Mouse (Mus musculus): ENCODE measurements at regions not wholly inside any gene's neighbourhood (a gene's known extent, or its start where the extent isn't known, plus 50 kb on each side); places are given as distances from the start of the nearest gene placed in this dataset.
A peak's percentile ranks its signal among the peaks of the same experiment; 100 is the strongest.

GRCm38 (mm10) chr11:90855731-90856130 is 167.6 kb upstream of the Tom1l1 start:
- 85% methylated on average over 1 of the region's 1 CpGs for WGBS (ENCODE audit: insufficient replicate concordance)
- Histone ChIP-seq H3K9me3 (replicated peaks; ENCODE audit: control insufficient read depth, low read length) (no peaks in the 10 kb centered on the region), H3K4me3 (ENCODE audit: low read depth, low read length) (no peak overlapping the region), H3K9ac (ENCODE audit: low read depth, low read length) (no peak overlapping the region), H3K27me3 (ENCODE audit: control insufficient read depth, insufficient read depth, low read length) (no peaks in the 10 kb centered on the region), H3K27ac (ENCODE audit: low read depth, low read length) (no peak overlapping the region), H3K4me2 (no peak overlapping the region), H3K36me3 (ENCODE audit: control insufficient read depth, insufficient read depth, low read length) (no peaks in the 10 kb centered on the region), H3K4me1 (ENCODE audit: control insufficient read depth, insufficient read depth, low read length) (no peaks in the 10 kb centered on the region)
- no peak for ATAC-seq (replicated peaks; ENCODE audit: insufficient number of reproducible peaks, low FRiP score, low TSS enrichment)

GRCm38 (mm10) chr11:90855324-90855723 is 167.2 kb upstream of the Tom1l1 start:
- no peak for ATAC-seq (replicated peaks; ENCODE audit: insufficient number of reproducible peaks, low FRiP score, low TSS enrichment)

GRCm38 (mm10) chr11:90851221-90851620 is 163.1 kb upstream of the Tom1l1 start:
- Histone ChIP-seq H3K27me3 (ENCODE audit: control insufficient read depth, insufficient read depth, low read length) (no peaks in the 10 kb centered on the region), H3K4me3 (ENCODE audit: low read depth, low read length) (no peak overlapping the region), H3K4me2 (no peak overlapping the region), H3K9ac (ENCODE audit: low read depth, low read length) (no peak overlapping the region), H3K4me1 (ENCODE audit: control insufficient read depth, insufficient read depth, low read length) (no peaks in the 10 kb centered on the region), H3K36me3 (ENCODE audit: control insufficient read depth, insufficient read depth, low read length) (no peaks in the 10 kb centered on the region), H3K9me3 (replicated peaks; ENCODE audit: control insufficient read depth, low read length) (no peaks in the 10 kb centered on the region), H3K27ac (ENCODE audit: low read depth, low read length) (no peak overlapping the region)
- no peak for ATAC-seq (replicated peaks; ENCODE audit: insufficient number of reproducible peaks, low FRiP score, low TSS enrichment)

More at GRCm38 (mm10) chr11:90855324-90855723, 167.2 kb upstream of the Tom1l1 start:
- Histone ChIP-seq H3K4me1 (ENCODE audit: control insufficient read depth, insufficient read depth, low read length) (no peaks in the 10 kb centered on the region), H3K4me2 (no peak overlapping the region), H3K27ac (ENCODE audit: low read depth, low read length) (no peak overlapping the region), H3K4me3 (ENCODE audit: low read depth, low read length) (no peak overlapping the region), H3K9ac (ENCODE audit: low read depth, low read length) (no peak overlapping the region), H3K9me3 (replicated peaks; ENCODE audit: control insufficient read depth, low read length) (no peaks in the 10 kb centered on the region), H3K27me3 (ENCODE audit: control insufficient read depth, insufficient read depth, low read length) (no peaks in the 10 kb centered on the region), H3K36me3 (ENCODE audit: control insufficient read depth, insufficient read depth, low read length) (no peaks in the 10 kb centered on the region)
- WGBS (ENCODE audit: insufficient replicate concordance) = 74% methylated on average over 3 of the region's 3 CpGs

GRCm38 (mm10) chr11:90844925-90845319 is 156.8 kb upstream of the Tom1l1 start:
- H3K36me3 ChIP-seq (ENCODE audit: control insufficient read depth, insufficient read depth, low read length) = no peaks in the 10 kb centered on the region

GRCm38 (mm10) chr11:90844266-90844924 is 156.2 kb upstream of the Tom1l1 start:
- Histone ChIP-seq H3K27me3 (ENCODE audit: control insufficient read depth, insufficient read depth, low read length) (no peaks in the 10 kb centered on the region), H3K4me3 (ENCODE audit: low read depth, low read length) (no peak overlapping the region), H3K27ac (ENCODE audit: low read depth, low read length) (no peak overlapping the region), H3K4me2 (no peak overlapping the region), H3K9ac (ENCODE audit: low read depth, low read length) (no peak overlapping the region), H3K4me1 (ENCODE audit: control insufficient read depth, insufficient read depth, low read length) (no peaks in the 10 kb centered on the region), H3K36me3 (ENCODE audit: control insufficient read depth, insufficient read depth, low read length) (no peaks in the 10 kb centered on the region), H3K9me3 (replicated peaks; ENCODE audit: control insufficient read depth, low read length) (peaks cover 3% of the 10 kb centered on the region)
- WGBS (ENCODE audit: insufficient replicate concordance) = 72% methylated on average over 15 of the region's 15 CpGs
- no peak for ATAC-seq (replicated peaks; ENCODE audit: insufficient number of reproducible peaks, low FRiP score, low TSS enrichment)

More at GRCm38 (mm10) chr11:90844925-90845319, 156.8 kb upstream of the Tom1l1 start:
- Histone ChIP-seq H3K9me3 (replicated peaks; ENCODE audit: control insufficient read depth, low read length) (peaks cover 3% of the 10 kb centered on the region), H3K27me3 (ENCODE audit: control insufficient read depth, insufficient read depth, low read length) (no peaks in the 10 kb centered on the region), H3K9ac (ENCODE audit: low read depth, low read length) (no peak overlapping the region), H3K4me1 (ENCODE audit: control insufficient read depth, insufficient read depth, low read length) (no peaks in the 10 kb centered on the region), H3K4me2 (no peak overlapping the region), H3K4me3 (ENCODE audit: low read depth, low read length) (no peak overlapping the region), H3K27ac (ENCODE audit: low read depth, low read length) (no peak overlapping the region)
- peak; percentile 57; the same call in 1 of the 2 replicates for ATAC-seq (replicated peaks; ENCODE audit: insufficient number of reproducible peaks, low FRiP score, low TSS enrichment)
- WGBS (ENCODE audit: insufficient replicate concordance) = 51% methylated on average over 6 of the region's 6 CpGs

GRCm38 (mm10) chr11:90838161-90838560 is 150.0 kb upstream of the Tom1l1 start:
- H3K27ac ChIP-seq (ENCODE audit: low read depth, low read length) = no peak overlapping the region
- WGBS (ENCODE audit: insufficient replicate concordance) = 77% methylated on average over 1 of the region's 1 CpGs
- no peaks in the 10 kb centered on the region for H3K4me1 ChIP-seq (ENCODE audit: control insufficient read depth, insufficient read depth, low read length)
- no peak for ATAC-seq (replicated peaks; ENCODE audit: insufficient number of reproducible peaks, low FRiP score, low TSS enrichment)
- H3K9ac ChIP-seq (ENCODE audit: low read depth, low read length) = no peak overlapping the region
- no peaks in the 10 kb centered on the region for H3K36me3 ChIP-seq (ENCODE audit: control insufficient read depth, insufficient read depth, low read length)
- H3K9me3 ChIP-seq (replicated peaks; ENCODE audit: control insufficient read depth, low read length) = peaks cover 3% of the 10 kb centered on the region
- H3K4me3 ChIP-seq (ENCODE audit: low read depth, low read length) = no peak overlapping the region
- no peak overlapping the region for H3K4me2 ChIP-seq
- no peaks in the 10 kb centered on the region for H3K27me3 ChIP-seq (ENCODE audit: control insufficient read depth, insufficient read depth, low read length)

- Histone ChIP-seq H3K27ac (ENCODE audit: low read depth, low read length) (no peak overlapping the region), H3K36me3 (ENCODE audit: control insufficient read depth, insufficient read depth, low read length) (no peaks in the 10 kb centered on the region), H3K4me3 (ENCODE audit: low read depth, low read length) (no peak overlapping the region), H3K27me3 (ENCODE audit: control insufficient read depth, insufficient read depth, low read length) (no peaks in the 10 kb centered on the region), H3K4me1 (ENCODE audit: control insufficient read depth, insufficient read depth, low read length) (no peaks in the 10 kb centered on the region), H3K9ac (ENCODE audit: low read depth, low read length) (no peak overlapping the region), H3K4me2 (no peak overlapping the region), H3K9me3 (replicated peaks; ENCODE audit: control insufficient read depth, low read length) (no peaks in the 10 kb centered on the region)
- ATAC-seq (replicated peaks; ENCODE audit: insufficient number of reproducible peaks, low FRiP score, low TSS enrichment) = no peak
- 72% methylated on average over 5 of the region's 5 CpGs for whole genome bisulfite sequencing (ENCODE audit: insufficient replicate concordance)
These were observed 136.6 kb upstream of the Tom1l1 start for GRCm38 (mm10) chr11:90824761-90825160.

GRCm38 (mm10) chr11:90816727-90817126 is 128.6 kb upstream of the Tom1l1 start:
- 67% methylated on average over 2 of the region's 2 CpGs for WGBS (ENCODE audit: insufficient replicate concordance)

GRCm38 (mm10) chr11:90814471-90814870 is 126.3 kb upstream of the Tom1l1 start:
- no peaks in the 10 kb centered on the region for H3K27me3 ChIP-seq (ENCODE audit: control insufficient read depth, insufficient read depth, low read length)
- H3K4me1 ChIP-seq (ENCODE audit: control insufficient read depth, insufficient read depth, low read length) = no peaks in the 10 kb centered on the region
- H3K9ac ChIP-seq (ENCODE audit: low read depth, low read length) = no peak overlapping the region
- ATAC-seq (replicated peaks; ENCODE audit: insufficient number of reproducible peaks, low FRiP score, low TSS enrichment) = no peak
- no peaks in the 10 kb centered on the region for H3K36me3 ChIP-seq (ENCODE audit: control insufficient read depth, insufficient read depth, low read length)
- no peak overlapping the region for H3K4me3 ChIP-seq (ENCODE audit: low read depth, low read length)
- H3K27ac ChIP-seq (ENCODE audit: low read depth, low read length) = no peak overlapping the region
- WGBS (ENCODE audit: insufficient replicate concordance) = 68% methylated on average over 5 of the region's 5 CpGs
- H3K4me2 ChIP-seq = no peak overlapping the region
- no peaks in the 10 kb centered on the region for H3K9me3 ChIP-seq (replicated peaks; ENCODE audit: control insufficient read depth, low read length)

More at GRCm38 (mm10) chr11:90816727-90817126, 128.6 kb upstream of the Tom1l1 start:
- H3K4me3 ChIP-seq (ENCODE audit: low read depth, low read length) = no peak overlapping the region
- H3K4me2 ChIP-seq = no peak overlapping the region
- H3K9ac ChIP-seq (ENCODE audit: low read depth, low read length) = no peak overlapping the region
- H3K27ac ChIP-seq (ENCODE audit: low read depth, low read length) = no peak overlapping the region
- H3K27me3 ChIP-seq (ENCODE audit: control insufficient read depth, insufficient read depth, low read length) = no peaks in the 10 kb centered on the region
- no peaks in the 10 kb centered on the region for H3K36me3 ChIP-seq (ENCODE audit: control insufficient read depth, insufficient read depth, low read length)
- H3K4me1 ChIP-seq (ENCODE audit: control insufficient read depth, insufficient read depth, low read length) = no peaks in the 10 kb centered on the region
- H3K9me3 ChIP-seq (replicated peaks; ENCODE audit: control insufficient read depth, low read length) = no peaks in the 10 kb centered on the region
- ATAC-seq (replicated peaks; ENCODE audit: insufficient number of reproducible peaks, low FRiP score, low TSS enrichment) = no peak
